Mouse (Mus musculus) kidney, adult 8-10 months (tissue): ENCODE measurements at regions not wholly inside any gene's neighbourhood (a gene's known extent, or its start where the extent isn't known, plus 50 kb on each side); places are given as distances from the start of the nearest gene placed in this dataset.
A peak's percentile ranks its signal among the peaks of the same experiment; 100 is the strongest.

ENCODE experiments used
- DNase-seq, 2 experiments: peaks; one replicate each; pipeline ENCODE4 v3.0.0; 2022

DNA sequence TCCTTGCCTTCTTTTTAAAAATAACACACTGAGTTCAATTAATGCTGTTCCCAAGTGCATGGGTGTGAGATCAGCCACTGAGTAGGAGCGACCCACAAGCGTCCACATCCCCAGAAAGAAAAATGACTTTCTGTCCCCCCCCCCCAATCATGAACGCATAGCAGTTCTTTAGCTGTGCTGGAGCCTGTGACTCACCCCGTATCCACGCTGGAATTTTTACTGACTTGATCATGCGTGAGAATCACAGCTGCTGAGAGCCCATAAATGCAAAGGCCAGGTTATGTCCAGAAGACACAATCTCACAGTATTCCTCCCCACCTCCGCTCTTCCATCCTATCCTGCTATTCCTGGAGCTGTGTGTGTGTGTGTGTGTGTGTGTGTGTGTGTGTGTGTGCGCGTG lies 53.3 kb downstream of the Fos start:
- DNase-seq: no peak

DNA sequence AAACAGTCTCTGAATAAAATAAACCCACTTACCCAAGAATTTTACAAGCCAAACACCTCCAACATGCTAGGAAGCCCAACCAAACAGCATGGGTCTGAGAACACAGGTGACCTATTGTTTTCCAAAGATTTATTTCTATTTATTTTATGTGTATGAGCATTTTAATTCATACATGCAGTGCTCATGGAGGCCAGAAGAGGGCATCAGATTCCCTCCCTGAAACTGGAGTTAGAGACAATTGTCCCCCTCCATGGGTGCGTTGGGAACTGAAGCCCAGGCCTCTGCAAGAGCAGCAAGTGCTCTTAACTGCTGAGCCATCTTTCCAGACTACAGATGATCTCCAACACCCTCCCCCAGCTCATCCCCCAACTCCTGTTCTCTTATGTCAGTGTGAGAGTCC lies 57.9 kb downstream of the Fos start:
- no peak for DNase-seq

DNA sequence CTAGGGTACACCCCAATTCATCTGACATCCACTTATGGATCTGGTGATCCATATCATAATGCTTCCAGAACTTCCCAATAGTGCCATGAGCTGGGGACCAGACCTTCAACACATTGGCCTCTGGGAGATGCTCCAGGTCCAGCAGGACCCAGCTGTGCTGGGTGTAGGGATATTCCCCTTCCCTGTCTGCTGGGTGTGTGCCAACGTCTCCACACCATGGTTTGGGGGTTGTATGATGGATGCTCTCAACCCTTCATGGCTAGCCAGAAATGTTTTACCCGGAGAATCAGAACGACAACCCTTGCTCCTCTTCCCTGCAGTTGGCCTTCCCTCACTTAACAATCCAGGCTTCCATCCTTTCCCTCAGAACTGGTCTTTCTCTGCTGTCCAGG lies 58.5 kb downstream of the Fos start:
- DNase-seq: no peak

DNA sequence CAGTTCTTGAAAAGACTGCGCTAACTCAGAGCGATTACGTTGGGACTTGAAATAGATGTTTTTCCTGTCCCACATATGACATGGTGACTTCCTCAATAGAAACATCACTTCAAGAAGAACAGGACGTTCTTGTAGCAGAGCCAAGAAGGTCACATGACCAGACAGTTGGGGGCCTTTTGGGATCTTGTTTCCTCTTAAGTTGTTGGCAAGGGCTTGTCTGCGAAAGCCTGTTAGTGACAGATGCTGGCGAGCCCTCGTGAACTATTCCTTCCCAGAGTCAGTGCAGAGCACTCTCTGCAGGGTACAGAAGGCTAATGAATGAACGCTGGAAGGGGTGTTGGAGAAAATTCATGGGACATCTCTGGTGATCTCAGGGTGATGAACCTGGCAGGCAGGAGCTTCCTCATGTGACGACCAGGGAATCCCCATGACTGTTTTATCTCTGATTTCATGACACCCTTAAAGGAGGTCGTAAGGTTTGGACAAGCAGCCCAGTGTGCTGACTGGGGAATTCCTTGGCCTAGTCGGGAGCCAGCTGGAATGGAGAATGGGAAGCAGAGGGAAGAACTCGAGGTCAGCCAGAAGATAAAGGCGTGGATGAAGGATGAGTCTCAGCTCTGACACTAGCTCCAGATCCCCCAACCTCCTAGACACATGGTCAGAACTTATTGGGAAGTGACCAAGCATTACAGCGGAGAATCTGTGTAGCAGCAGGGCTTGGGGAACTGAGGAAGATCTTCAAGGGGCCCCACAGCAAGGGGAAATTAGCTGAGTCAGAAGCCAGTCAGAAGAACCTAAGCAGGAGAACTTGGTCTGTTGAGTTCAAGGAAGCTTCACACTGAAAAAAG lies 59.1 kb downstream of the Fos start:
- DNase-seq: peak; percentile 80 to 82

DNA sequence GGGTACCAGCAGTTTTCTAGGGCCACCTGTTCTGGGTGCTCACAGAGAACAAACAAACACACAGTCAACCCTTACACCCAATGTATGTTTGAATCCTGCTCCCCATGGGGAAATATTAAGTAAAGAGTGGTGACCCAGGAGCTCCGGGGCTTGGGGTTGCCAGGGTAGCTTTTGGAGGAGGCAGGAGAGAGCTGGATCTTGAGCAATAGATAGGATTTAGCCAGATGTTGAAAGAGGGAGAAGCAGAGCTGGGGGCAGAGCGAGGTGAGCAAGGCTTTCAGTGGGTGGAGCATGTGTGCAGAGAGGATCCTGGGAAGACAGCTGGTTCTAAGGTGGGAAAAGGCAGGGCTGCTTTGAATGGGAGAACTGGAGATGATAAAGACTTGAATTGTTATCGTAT lies 59.9 kb downstream of the Fos start:
- no peak for DNase-seq

DNA sequence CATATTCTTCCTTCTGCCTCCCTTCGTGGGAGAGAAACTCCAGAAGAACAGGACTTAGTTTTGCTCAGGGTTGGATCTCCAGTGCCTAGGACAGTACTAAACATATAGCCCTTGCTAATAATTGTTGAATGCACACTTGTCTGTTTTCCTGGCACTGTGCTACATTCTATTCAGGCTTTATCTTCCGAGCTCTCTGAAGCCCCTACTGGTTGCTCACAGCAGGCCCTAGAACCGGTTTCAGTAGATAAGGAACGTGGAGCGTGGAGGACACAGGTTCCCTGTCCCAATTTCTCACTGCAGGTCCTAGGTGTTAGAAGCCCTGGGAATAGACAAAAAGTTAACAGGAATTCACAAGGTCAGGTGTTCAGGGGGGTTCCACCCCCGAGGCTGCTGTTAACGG lies 59.4 kb upstream of the Jdp2 start:
- DNase-seq: no peak

DNA sequence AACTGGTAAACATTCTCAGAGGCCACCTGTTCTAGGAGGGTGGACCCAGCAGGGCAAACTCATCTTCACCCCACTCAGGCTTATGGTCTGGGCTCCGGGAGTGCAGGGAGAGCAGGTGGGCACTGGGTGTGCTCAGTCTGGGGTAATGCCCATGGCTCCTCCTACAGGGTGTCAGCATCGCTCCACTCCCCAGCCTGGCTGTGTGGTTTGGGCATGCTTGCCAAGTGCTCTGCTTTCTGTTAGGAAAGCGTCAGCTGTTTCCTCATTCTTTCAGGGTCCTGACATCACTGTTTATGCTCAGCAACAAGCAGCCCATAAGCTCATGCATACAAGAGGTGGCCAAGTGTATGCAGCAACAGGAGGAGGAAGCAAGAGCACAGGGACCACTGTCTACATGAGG lies 57.7 kb upstream of the Jdp2 start:
- DNase-seq: peak in 1 of 2 experiments; percentile 19

DNA sequence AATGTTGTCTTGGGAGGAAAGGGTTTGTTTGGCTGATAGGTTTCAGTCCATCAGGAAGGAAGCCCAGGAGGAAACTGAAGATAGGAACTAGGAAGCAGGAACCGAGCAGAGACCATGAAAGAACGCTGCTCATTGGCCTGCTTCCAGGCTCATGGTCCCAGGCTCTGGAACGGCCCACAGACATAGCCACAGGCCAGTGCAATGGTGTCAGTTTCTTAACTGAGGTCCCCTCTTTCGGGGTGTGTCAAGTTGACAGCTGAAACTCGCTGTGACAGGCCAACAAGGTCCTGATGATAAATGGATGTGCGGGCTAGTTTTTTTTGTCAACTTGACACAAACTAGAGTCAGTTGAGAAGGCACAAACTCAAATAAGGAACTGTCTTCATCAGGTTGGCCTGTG lies 55.9 kb upstream of the Jdp2 start:
- no peak for DNase-seq

DNA sequence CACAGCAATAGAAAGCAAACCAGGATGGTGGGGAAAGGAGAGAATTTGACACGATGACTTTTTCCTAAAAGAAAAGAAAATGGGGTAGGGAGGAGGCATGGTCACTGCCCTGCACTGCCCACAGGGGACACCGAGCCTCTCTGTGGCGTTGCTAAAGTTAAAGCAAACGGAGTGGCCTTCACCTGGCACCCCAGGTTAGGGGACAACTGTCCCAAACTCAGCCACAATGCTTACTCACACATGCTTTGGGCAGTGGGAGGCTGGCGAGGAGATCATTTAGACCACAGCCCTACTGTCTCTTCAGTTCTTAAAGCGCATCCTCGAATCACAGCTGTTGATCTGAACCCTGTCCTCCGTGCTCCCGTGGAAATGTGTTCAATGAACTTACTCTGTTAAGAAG lies 55.3 kb upstream of the Jdp2 start:
- no peak for DNase-seq

DNA sequence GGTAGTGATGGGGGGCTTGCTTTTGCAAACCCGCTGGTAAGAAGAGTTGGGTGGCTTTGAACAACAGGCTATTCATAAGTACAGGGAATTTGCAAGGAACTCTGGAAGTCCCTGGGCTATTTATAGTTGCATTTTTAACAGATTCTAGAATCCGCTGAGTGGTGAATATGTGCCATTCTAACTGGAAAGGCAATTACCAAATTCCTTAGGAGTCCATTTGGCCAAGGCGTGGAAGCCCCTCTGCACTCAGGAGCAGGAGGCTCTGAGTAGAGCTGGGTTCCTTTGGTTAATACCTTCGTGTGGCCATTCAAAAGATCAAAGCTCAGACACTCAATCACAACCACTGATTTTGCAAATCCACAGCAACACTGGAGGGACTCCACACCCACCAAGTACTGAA lies 54.0 kb upstream of the Jdp2 start:
- DNase-seq: no peak

DNA sequence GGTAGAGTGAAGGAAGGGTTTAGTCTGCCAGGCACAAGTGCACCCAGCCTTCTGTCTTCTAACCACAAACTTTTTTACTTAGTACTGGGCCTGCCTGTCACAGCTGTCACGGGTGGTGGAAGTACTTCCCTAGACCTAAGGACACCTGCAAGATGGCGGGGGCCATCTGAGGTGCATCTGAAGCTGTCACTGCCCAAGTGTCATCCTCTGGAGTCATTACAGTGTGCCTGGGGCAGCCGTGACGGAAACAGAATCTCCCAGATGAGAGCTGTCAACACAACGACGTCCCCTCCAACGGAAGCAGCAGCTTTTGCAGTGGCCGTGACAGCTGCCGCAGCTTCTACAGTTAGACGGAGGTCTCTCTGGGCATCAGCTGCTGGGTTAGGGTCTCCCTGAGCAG lies 53.1 kb upstream of the Jdp2 start:
- DNase-seq: no peak

DNA sequence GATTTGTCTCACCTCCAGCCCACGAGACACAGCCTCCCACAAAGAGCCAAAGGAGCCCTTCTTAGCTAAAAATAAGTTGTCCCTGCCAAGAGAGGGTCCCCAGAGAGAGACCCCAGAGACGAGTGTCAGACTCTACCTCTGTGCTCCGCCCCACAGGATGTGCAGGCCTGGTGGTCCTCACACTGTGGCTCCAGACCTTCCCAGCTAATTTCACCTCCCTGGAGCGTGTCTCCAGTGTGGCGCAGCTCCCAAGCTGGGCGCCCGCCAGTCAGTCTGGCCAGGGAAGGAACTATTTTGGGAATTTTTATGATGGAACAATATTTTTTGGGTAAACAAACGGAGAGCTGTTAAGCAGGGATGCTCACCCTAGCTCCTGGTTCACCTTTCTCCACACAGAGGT lies 50.8 kb upstream of the Jdp2 start:
- DNase-seq: no peak
